Mouse (Mus musculus) embryonic fibroblast, embryonic 13.5 days (primary cell): ENCODE measurements around the gene Srp72.

Experiments
- CTCF ChIP-seq: IDR thresholded peaks from 2 replicates; pipeline ENCODE4 v1.5.1; 2011; ENCODE audit warnings: mild to moderate bottlenecking, control low read depth, low read length, moderate library complexity, borderline replicate concordance; ENCODE audit not compliant: insufficient read depth
- POLR2A ChIP-seq: IDR thresholded peaks from 2 replicates; pipeline ENCODE4 v1.6.1; 2011; ENCODE audit warnings: low read depth, mild to moderate bottlenecking, control low read depth, low read length, moderate library complexity

- TF ChIP-seq CTCF (no peak), POLR2A (no peak)
These were observed 22.1 kb upstream of the Srp72 start for GRCm38 (mm10) chr5:76952112-76953040.
